Mouse (Mus musculus) liver, embryonic 12.5 days (tissue): ENCODE measurements around the gene Taco1. TPM values are rescaled to one million over a fixed set of nuclear protein-coding genes. Genes with fewer than 3 reads are reported as not detected.
"Not testable (repeated sequence)": the region's sequence is repeated elsewhere in the genome, so short reads cannot be mapped to it uniquely, and the experiment has no call there.

Experiments
- ATAC-seq: fragments of 200-750 bp; cut with Nextera tagmentation; 2 replicates; pipeline ENCODE4 v1.8.0; 2017; ENCODE audit warnings: moderate number of reproducible peaks, mild to moderate bottlenecking, moderate library complexity
- H3K27ac ChIP-seq: fragments of 300-500 bp; sonication (generic); 2 replicates; pipeline ENCODE4 v1.5.1; 2016; ENCODE audit warnings: mild to moderate bottlenecking
- H3K27me3 ChIP-seq: fragments of 300-500 bp; sonication (generic); replicated peaks from 2 replicates; pipeline ENCODE4 v1.6.1; 2016; ENCODE audit warnings: mild to moderate bottlenecking, moderate library complexity
- H3K36me3 ChIP-seq: fragments of 300-500 bp; sonication (generic); 2 replicates; pipeline ENCODE4 v1.6.1; 2016; ENCODE audit warnings: mild to moderate bottlenecking, moderate library complexity
- H3K4me1 ChIP-seq: fragments of 300-500 bp; sonication (generic); 2 replicates; pipeline ENCODE4 v1.6.1; 2016
- H3K4me2 ChIP-seq: fragments of 300-500 bp; sonication (generic); 2 replicates; pipeline ENCODE4 v1.6.1; 2016; ENCODE audit warnings: mild to moderate bottlenecking, moderate library complexity
- H3K4me3 ChIP-seq: fragments of 300-500 bp; sonication (generic); 2 replicates; pipeline ENCODE4 v1.5.1; 2016; ENCODE audit warnings: mild to moderate bottlenecking, moderate library complexity
- H3K9ac ChIP-seq: fragments of 300-500 bp; sonication (generic); 2 replicates; pipeline ENCODE4 v1.6.1; 2016; ENCODE audit warnings: mild to moderate bottlenecking, moderate library complexity
- H3K9me3 ChIP-seq: fragments of 300-500 bp; sonication (generic); replicated peaks from 2 replicates; pipeline ENCODE4 v1.6.1; 2016; ENCODE audit warnings: mild to moderate bottlenecking, moderate library complexity
- WGBS: fragments of 180-500 bp; shearing (Covaris S2); methylation state at CpG from one replicate; pipeline ENCODE4 v1.1.7; 2016; ENCODE audit not compliant: insufficient replicate concordance; 5-methylcytosine and 5-hydroxymethylcytosine counted together
- polyA plus RNA-seq: library from polyadenylated mRNA; unstranded; fragments of >200 nt; fragmentation: Nextera tagmentation; extraction: Ambion mirVana; gene quantifications from 2 replicates; pipeline ENCODE4 v1.2.1, GENCODE M21; 2016

The Taco1 gene
- polyA plus RNA-seq = 9.6 and 10.6 TPM in 2 replicates

DNA sequence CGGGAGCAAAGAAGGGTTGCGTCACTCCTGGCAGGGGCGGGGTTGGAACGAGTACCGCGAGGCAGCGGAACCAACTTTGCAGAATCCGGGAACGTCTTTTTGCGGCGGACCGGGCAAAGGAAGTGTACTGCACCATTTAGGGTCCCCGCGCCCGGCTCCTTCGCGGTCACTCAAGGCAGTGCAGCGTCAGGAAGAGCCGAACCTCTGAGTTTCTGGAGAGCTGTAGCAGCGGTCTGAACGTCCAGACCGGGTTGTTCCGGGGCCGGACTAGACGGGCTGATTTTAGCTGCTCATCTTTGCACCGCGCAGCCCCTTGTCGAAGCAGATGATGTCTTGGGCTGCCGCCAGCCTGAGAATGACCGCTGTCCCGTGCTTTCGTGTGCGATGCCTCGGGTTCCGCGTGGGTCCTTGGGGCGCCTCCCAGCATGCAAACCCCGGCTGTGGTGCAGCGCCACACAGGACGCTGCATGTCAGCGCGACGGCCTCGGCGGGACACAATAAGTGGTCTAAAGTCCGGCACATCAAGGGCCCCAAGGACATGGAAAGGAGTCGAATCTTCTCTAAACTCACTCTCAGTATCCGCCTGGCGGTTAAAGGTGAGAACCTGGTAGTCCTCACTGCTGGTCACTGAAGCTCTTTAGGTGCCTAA, at the start of gene Taco1:
Taco1 (plus strand) TSS at position 139 of the 649 bp plus-strand sequence.
- Histone ChIP-seq H3K27me3 (no peaks in the 10 kb centered on the region), H3K4me3 (peak within 1 kb of the TSS; percentile 79), H3K27ac (peak within 1 kb of the TSS; percentile 80), H3K9ac (peak within 1 kb of the TSS; percentile 87), H3K9me3 (no peaks in the 10 kb centered on the region), H3K4me1 (peaks cover 26% of the 10 kb centered on the region), H3K36me3 (peaks cover 13% of the 10 kb centered on the region), H3K4me2 (peak within 1 kb of the TSS; percentile 79)
- under 1% methylated on average over 49 of the region's 49 CpGs for WGBS
- ATAC-seq = peak; percentile 97

DNA sequence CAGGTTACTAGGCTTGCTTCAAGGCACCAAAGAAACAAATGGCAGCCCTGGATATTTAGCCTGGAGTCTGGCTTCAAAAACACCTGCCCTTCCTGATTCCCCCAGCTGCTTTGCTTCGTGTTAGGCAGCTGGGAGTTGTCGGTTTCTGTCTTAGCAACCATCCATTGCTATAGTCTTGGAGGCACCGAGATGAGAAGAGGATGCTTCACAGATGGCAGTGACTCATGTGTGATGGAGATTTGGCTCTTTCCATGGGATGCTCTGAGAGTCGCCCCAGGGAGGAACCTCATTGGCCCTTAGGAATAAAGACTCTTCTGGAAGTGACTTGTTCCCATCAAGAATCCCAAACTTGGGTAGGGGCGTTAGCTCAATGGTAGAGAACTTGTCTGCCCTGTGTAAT, 49.4 kb upstream of the Taco1 start:
- H3K36me3 ChIP-seq = no peaks in the 10 kb centered on the region
- no peaks in the 10 kb centered on the region for H3K9me3 ChIP-seq
- 60% methylated on average over 5 of the region's 5 CpGs for WGBS
- H3K4me1 ChIP-seq = peaks cover 3% of the 10 kb centered on the region; the same call in 1 of the 2 replicates
- no peak overlapping the region for H3K4me2 ChIP-seq
- H3K9ac ChIP-seq = no peak overlapping the region
- H3K4me3 ChIP-seq = no peak overlapping the region
- no peak for ATAC-seq
- peaks cover 96% of the 10 kb centered on the region for H3K27me3 ChIP-seq
- H3K27ac ChIP-seq = no peak overlapping the region

DNA sequence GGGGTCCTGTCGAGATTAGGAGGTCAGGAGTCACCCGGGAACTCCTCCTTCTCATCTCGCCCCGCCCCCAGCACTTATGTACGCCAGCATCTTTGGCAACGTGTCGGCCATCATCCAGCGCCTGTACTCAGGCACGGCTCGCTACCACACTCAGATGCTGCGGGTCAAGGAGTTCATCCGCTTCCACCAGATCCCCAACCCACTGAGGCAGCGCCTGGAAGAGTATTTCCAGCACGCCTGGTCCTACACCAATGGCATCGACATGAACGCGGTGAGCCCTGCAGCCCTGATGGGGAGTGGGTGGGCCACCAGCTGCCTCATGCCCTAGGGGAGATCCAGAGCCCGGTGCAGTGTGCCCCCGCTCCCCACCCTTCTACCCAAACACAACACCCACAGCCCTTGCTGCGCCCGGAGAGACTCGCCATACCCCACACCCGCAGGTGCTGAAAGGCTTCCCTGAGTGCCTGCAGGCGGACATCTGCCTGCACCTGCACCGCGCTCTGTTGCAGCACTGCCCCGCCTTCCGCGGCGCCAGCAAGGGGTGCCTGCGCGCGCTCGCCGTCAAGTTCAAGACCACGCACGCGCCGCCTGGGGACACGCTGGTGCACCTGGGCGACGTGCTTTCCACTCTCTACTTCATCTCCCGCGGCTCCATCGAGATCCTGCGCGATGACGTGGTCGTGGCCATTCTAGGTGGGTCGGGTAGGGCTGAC, 45.7 kb upstream of the Taco1 start:
- Histone ChIP-seq H3K36me3 (no peaks in the 10 kb centered on the region), H3K9ac (no peak overlapping the region), H3K9me3 (no peaks in the 10 kb centered on the region), H3K4me1 (peaks cover 3% of the 10 kb centered on the region; the same call in 1 of the 2 replicates), H3K4me3 (no peak overlapping the region), H3K27ac (no peak overlapping the region), H3K4me2 (peak overlapping the region; percentile 24), H3K27me3 (peaks cover 96% of the 10 kb centered on the region)
- no peak for ATAC-seq
- WGBS = 3% methylated on average over 50 of the region's 50 CpGs

DNA sequence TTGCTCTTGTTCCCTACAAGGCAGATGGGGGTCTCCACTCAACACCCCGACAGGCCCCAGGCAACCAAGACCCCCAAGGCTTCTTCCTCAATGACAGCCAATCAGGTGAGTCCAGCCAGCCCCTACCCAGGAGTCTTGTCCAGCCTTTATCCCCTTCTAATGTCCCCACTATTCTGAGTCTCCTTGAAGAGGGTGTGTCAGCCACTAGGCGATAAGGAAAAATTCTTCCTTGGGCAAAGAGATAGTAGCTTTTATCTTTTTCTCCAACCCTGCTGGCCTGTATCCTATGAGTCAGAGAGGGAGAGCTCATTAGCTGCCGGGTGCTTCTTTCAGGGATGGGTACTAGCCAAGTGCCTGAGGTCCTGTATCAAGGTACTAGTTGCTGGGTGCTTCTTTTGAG, 40.1 kb upstream of the Taco1 start:
- H3K27ac ChIP-seq = no peak overlapping the region
- peaks cover 13% of the 10 kb centered on the region for H3K36me3 ChIP-seq
- H3K4me1 ChIP-seq = peaks cover 20% of the 10 kb centered on the region
- H3K9ac ChIP-seq = no peak overlapping the region
- peak; percentile 69 for ATAC-seq
- H3K4me3 ChIP-seq = no peak overlapping the region
- WGBS = 26% methylated on average over 3 of the region's 3 CpGs
- H3K4me2 ChIP-seq = no peak overlapping the region
- no peaks in the 10 kb centered on the region for H3K9me3 ChIP-seq
- peaks cover 48% of the 10 kb centered on the region for H3K27me3 ChIP-seq

DNA sequence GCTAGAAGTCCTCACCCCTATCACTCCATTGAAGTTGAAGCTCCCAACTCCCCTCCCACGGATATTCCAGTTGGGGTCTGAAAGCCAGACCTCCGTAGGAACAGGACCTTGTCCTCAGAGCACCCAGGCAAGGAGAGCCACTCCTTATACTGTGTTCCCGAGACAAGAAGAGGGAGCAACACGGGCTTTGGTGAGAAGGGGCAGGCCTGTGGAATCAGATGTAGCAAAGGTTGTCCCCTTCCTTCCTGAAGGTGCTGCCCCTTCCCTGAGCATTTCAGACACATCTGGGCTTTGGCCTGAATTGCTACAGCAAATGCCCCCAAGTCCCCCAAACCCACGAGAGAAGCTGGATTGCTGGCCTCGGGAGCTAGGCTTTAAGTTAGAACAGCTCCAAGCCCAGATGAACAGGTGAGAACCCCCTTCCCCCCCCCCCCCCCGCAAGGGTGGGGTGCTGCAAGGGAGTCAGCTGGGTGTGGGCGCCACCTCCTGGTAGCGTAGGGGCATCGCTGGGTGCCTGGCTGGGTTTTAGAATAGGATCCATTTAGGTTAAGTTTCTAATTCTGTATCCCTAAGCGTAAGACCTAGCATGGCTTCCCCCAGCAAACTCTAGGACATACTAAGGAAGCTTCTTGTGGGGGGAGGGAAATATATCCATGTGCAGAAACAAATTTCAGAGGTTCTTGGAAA, 39.3 kb upstream of the Taco1 start:
- H3K4me2 ChIP-seq = peak overlapping the region; percentile 15; the same call in 1 of the 2 replicates
- H3K4me3 ChIP-seq = no peak overlapping the region
- no peak overlapping the region for H3K9ac ChIP-seq
- peaks cover 39% of the 10 kb centered on the region for H3K27me3 ChIP-seq
- peaks cover 20% of the 10 kb centered on the region for H3K4me1 ChIP-seq
- WGBS = 31% methylated on average over 11 of the region's 11 CpGs
- ATAC-seq = 0 out of 2 replicates have a peak, but pooled peaks have one; percentile 35
- H3K9me3 ChIP-seq = no peaks in the 10 kb centered on the region
- H3K36me3 ChIP-seq = peaks cover 13% of the 10 kb centered on the region
- no peak overlapping the region for H3K27ac ChIP-seq

DNA sequence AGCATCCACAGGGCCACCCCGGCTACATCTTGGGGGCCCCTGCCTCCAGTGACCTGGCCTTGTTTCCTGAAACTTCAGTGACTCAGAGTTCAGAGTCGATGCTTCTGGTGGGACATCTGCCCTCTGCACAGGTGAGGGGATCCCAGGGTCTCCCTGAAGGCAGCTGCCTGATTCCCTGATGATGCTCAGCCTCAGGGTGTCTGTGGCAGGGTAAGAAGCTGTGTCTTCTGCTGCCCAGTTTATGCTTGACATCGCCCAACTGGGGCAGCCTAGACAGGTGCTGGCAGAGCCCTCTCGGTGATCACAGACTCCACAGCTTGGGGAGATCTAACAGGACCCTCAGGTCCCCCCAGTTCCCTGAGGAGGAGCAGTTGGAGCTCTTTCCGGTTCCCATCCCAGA, 38.3 kb upstream of the Taco1 start:
- no peaks in the 10 kb centered on the region for H3K9me3 ChIP-seq
- no peak overlapping the region for H3K4me3 ChIP-seq
- H3K4me2 ChIP-seq = no peak overlapping the region

DNA sequence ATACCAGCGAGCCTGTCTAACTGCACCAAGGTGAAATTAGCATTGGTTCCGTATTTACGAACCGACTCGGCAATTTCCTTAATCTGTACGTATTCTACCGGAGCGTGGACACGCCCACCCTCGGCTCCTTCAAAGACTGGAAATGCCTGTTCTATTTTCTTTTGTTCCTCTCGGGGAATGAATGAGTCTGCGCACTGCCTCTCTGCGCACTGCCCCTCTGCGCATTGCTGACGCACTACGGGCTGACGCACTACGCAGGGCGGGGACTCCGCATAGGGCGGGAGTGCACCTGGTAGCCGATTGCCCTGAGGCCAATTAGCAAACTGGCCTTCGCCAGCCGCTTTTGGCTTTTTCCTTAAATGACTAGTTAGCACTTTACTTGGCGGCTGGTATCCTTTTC, 33.8 kb upstream of the Taco1 start:
- H3K9ac ChIP-seq = peak overlapping the region; percentile 61; the same call in 1 of the 2 replicates
- not testable (repeated sequence) for H3K9me3 ChIP-seq, H3K27me3 ChIP-seq, ATAC-seq
- peaks cover 30% of the 10 kb centered on the region for H3K4me1 ChIP-seq
- WGBS = 47% methylated on average over 12 of the region's 25 CpGs
- peak overlapping the region; percentile 58; the same call in 1 of the 2 replicates for H3K27ac ChIP-seq
- peak overlapping the region; percentile 57 for H3K4me2 ChIP-seq
- H3K4me3 ChIP-seq = peak overlapping the region; percentile 62
- H3K36me3 ChIP-seq = peaks cover 10% of the 10 kb centered on the region

More for the DNA sequence above, 38.3 kb upstream of the Taco1 start:
- H3K4me1 ChIP-seq = peaks cover 20% of the 10 kb centered on the region
- H3K27ac ChIP-seq = no peak overlapping the region
- 83% methylated on average over 5 of the region's 5 CpGs for WGBS
- H3K9ac ChIP-seq = no peak overlapping the region
- peak; percentile 35; the same call in 1 of the 2 replicates for ATAC-seq
- peaks cover 13% of the 10 kb centered on the region for H3K36me3 ChIP-seq
- H3K27me3 ChIP-seq = peaks cover 29% of the 10 kb centered on the region

DNA sequence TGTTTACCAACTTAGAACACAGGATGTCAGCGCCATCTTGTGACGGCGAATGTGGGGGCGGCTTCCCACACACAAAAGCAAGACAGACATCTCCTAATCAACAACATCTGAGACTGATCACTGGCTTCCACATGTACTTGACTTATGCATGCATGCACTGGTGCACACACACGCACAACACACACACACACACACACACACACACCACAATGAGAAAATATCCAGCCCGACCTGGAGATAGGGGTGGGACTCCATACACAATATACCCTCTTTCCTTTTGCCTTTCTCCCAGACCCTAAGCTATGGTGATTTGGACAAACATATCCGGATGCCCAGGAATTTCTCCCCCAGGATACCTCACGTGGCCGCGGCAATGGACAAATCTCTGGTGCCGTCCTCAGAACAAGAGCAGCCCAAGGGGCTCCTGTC, 32.4 kb upstream of the Taco1 start:
- Histone ChIP-seq H3K4me3 (peak overlapping the region; percentile 47), H3K4me2 (peak overlapping the region; percentile 68), H3K9me3 (no peaks in the 10 kb centered on the region), H3K27ac (peak overlapping the region; percentile 88), H3K36me3 (no peaks in the 10 kb centered on the region), H3K27me3 (no peaks in the 10 kb centered on the region), H3K4me1 (peaks cover 38% of the 10 kb centered on the region), H3K9ac (peak overlapping the region; percentile 72)
- ATAC-seq = peak; percentile 22; the same call in 1 of the 2 replicates
- 34% methylated on average over 11 of the region's 11 CpGs for WGBS

DNA sequence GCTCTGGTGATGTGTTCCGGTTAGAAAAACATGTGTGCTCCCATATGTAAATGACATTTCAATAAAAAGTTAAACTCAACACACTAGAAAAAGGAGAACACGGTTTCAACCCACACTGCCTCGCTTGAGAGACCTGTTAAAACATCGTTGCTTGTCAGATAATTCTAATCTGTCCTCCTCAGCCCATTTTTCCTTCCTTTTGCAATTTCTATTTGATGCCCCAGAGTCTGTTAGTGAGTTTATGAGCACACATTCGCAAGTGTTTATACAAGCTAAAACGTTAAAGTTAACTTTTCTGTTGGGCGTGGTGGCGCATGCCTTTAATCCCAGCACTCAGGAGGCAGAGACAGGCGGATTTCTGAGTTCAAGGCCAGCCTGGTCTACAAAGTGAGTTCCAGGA, 30.9 kb upstream of the Taco1 start:
- Histone ChIP-seq H3K36me3 (no peaks in the 10 kb centered on the region), H3K9me3 (no peaks in the 10 kb centered on the region), H3K4me1 (peaks cover 50% of the 10 kb centered on the region), H3K27ac (peak overlapping the region; percentile 88), H3K4me3 (no peak overlapping the region), H3K4me2 (no peak overlapping the region), H3K27me3 (no peaks in the 10 kb centered on the region), H3K9ac (no peak overlapping the region; the same call in 1 of the 2 replicates)
- WGBS = 45% methylated on average over 9 of the region's 9 CpGs
- ATAC-seq = no peak

DNA sequence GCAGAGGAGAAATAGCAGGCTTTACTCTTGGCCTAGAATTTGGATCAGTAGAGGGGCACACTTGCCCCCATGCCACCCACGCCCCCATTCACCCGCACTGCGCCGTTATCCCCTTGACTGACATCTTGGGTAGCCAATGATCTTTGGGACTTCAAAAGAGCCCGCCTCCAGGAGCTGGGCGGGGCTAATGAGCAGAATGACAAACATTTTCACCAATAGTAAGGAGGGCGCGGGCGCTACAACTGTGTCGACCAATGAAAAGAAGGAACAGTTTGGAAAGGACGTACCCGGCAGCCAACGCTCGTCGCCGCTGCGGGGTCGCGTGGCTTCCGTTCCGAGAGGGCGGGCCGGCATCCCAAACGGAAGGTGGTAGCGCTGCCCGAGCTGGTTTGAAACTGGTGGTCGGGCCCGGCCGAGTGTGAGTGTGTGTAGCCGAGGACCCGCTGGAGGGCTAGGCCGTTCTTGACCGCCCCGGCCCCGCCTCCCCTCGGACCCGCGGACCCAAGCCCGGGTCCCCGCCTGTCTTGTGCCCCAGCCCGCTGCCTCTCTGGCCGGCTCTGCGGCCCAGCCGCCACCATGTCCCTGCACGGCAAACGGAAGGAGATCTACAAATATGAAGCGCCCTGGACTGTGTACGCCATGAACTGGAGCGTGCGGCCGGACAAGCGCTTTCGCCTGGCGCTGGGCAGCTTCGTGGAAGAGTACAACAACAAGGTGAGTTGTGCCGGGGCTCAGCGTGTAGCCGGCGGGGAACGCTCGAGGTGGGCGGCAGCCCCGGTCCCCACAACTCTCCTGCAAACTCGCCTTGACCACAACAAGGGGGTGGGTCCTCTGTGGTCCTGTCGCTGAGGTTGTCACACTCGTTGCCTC, 29.1 kb upstream of the Taco1 start, which contains the start of gene Dcaf7:
Dcaf7 (plus strand) TSS at position 325 of the 870 bp plus-strand sequence.
- Histone ChIP-seq H3K27ac (peak within 1 kb of the TSS; percentile 90), H3K36me3 (no peaks in the 10 kb centered on the region; the same call in 1 of the 2 replicates), H3K4me1 (peaks cover 55% of the 10 kb centered on the region), H3K9me3 (no peaks in the 10 kb centered on the region), H3K27me3 (no peaks in the 10 kb centered on the region), H3K4me3 (peak within 1 kb of the TSS; percentile 99), H3K9ac (peak within 1 kb of the TSS; percentile 92), H3K4me2 (peak within 1 kb of the TSS; percentile 91)
- WGBS = under 1% methylated on average over 66 of the region's 66 CpGs
- peak; percentile 98 for ATAC-seq

DNA sequence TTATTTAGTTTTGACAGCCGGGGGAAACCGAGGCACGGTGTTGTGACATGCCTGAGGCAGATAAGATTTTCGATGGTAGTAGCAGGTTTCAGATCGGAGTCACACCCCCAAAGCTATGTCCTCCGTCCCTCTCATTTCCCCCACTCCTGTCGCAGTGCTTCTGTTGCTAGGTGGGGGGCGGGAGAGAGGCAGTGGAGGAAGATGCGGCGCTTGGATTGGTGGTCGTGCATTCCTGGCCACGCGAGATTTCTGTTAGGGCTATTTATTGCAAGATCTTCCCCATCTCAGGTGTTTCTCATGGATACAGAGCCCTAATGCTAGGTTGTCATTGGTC, 28.5 kb upstream of the Taco1 start:
- H3K9me3 ChIP-seq = no peaks in the 10 kb centered on the region
- peak overlapping the region; percentile 91 for H3K4me2 ChIP-seq
- H3K36me3 ChIP-seq = no peaks in the 10 kb centered on the region; the same call in 1 of the 2 replicates
- H3K4me3 ChIP-seq = peak overlapping the region; percentile 99
- H3K4me1 ChIP-seq = peaks cover 55% of the 10 kb centered on the region
- H3K27me3 ChIP-seq = no peaks in the 10 kb centered on the region
- under 1% methylated on average over 13 of the region's 13 CpGs for WGBS
- peak overlapping the region; percentile 92 for H3K9ac ChIP-seq
- peak overlapping the region; percentile 90 for H3K27ac ChIP-seq
- no peak for ATAC-seq
